Mouse (Mus musculus): ENCODE results near the gene Ccdc88c. TPM values are rescaled to one million over a fixed set of nuclear protein-coding genes. Genes with fewer than 3 reads are reported as not detected.

Gene Ccdc88c
- polyA plus RNA-seq, 1 experiment = 1.6 TPM

- H3K4me1 ChIP-seq (ENCODE audit: control insufficient read depth, insufficient read depth, low read length) = peaks cover 6% of the 10 kb centered on the region; the same call in 1 of the 2 replicates
- TF ChIP-seq POLR2A (IDR thresholded peaks at IDR 0.05; ENCODE audit: low read depth, low read length) (no peak), CTCF (IDR thresholded peaks at IDR 0.05; ENCODE audit: borderline replicate concordance, insufficient read depth, low read length) (no peak)
- no peak overlapping the region for H3K27ac ChIP-seq (ENCODE audit: insufficient read depth, low read length)
- no peak overlapping the region for H3K4me3 ChIP-seq (ENCODE audit: insufficient read depth, low read length)
Measured at GRCm38 (mm10) chr12:101026946-101027345, 1.9 kb downstream of the Ccdc88c start.

- H3K27ac ChIP-seq (ENCODE audit: insufficient read depth, low read length) = no peak overlapping the region
- peaks cover 6% of the 10 kb centered on the region; the same call in 1 of the 2 replicates for H3K4me1 ChIP-seq (ENCODE audit: control insufficient read depth, insufficient read depth, low read length)
- no peak overlapping the region for H3K4me3 ChIP-seq (ENCODE audit: insufficient read depth, low read length)
- TF ChIP-seq CTCF (IDR thresholded peaks at IDR 0.05; ENCODE audit: borderline replicate concordance, insufficient read depth, low read length) = no peak
- no peak for TF ChIP-seq POLR2A (IDR thresholded peaks at IDR 0.05; ENCODE audit: low read depth, low read length)
Measured at GRCm38 (mm10) chr12:101026518-101026917, 2.3 kb downstream of the Ccdc88c start.

GRCm38 (mm10) chr12:101026025-101026424 is 2.8 kb downstream of the Ccdc88c start:
- TF ChIP-seq CTCF (IDR thresholded peaks at IDR 0.05; ENCODE audit: borderline replicate concordance, insufficient read depth, low read length) = no peak
- TF ChIP-seq POLR2A (IDR thresholded peaks at IDR 0.05; ENCODE audit: low read depth, low read length) = no peak
- no peak overlapping the region for H3K4me3 ChIP-seq (ENCODE audit: insufficient read depth, low read length)
- H3K4me1 ChIP-seq (ENCODE audit: control insufficient read depth, insufficient read depth, low read length) = peaks cover 6% of the 10 kb centered on the region; the same call in 1 of the 2 replicates
- no peak overlapping the region for H3K27ac ChIP-seq (ENCODE audit: insufficient read depth, low read length)

GRCm38 (mm10) chr12:101025379-101025778 is 3.5 kb downstream of the Ccdc88c start:
- H3K27ac ChIP-seq (ENCODE audit: insufficient read depth, low read length) = no peak overlapping the region
- no peak overlapping the region for H3K4me3 ChIP-seq (ENCODE audit: insufficient read depth, low read length)
- peaks cover 6% of the 10 kb centered on the region; the same call in 1 of the 2 replicates for H3K4me1 ChIP-seq (ENCODE audit: control insufficient read depth, insufficient read depth, low read length)
- TF ChIP-seq CTCF (IDR thresholded peaks at IDR 0.05; ENCODE audit: borderline replicate concordance, insufficient read depth, low read length) = no peak
- TF ChIP-seq POLR2A (IDR thresholded peaks at IDR 0.05; ENCODE audit: low read depth, low read length) = no peak

- Histone ChIP-seq H3K4me1 (ENCODE audit: control insufficient read depth, insufficient read depth, low read length) (peaks cover 6% of the 10 kb centered on the region; the same call in 1 of the 2 replicates), H3K27ac (ENCODE audit: insufficient read depth, low read length) (no peak overlapping the region), H3K4me3 (ENCODE audit: insufficient read depth, low read length) (no peak overlapping the region)
- TF ChIP-seq POLR2A (IDR thresholded peaks at IDR 0.05; ENCODE audit: low read depth, low read length) = no peak
- no peak for TF ChIP-seq CTCF (IDR thresholded peaks at IDR 0.05; ENCODE audit: borderline replicate concordance, insufficient read depth, low read length)
Measured at GRCm38 (mm10) chr12:101024824-101025223, 4.0 kb downstream of the Ccdc88c start.

- H3K4me3 ChIP-seq (ENCODE audit: insufficient read depth, low read length) = no peak overlapping the region
- TF ChIP-seq POLR2A (IDR thresholded peaks at IDR 0.05; ENCODE audit: low read depth, low read length) = no peak
- TF ChIP-seq CTCF (IDR thresholded peaks at IDR 0.05; ENCODE audit: borderline replicate concordance, insufficient read depth, low read length) = no peak
- H3K4me1 ChIP-seq (ENCODE audit: control insufficient read depth, insufficient read depth, low read length) = peaks cover 8% of the 10 kb centered on the region
- no peak overlapping the region for H3K27ac ChIP-seq (ENCODE audit: insufficient read depth, low read length)
Measured at GRCm38 (mm10) chr12:101023143-101023542, 5.7 kb downstream of the Ccdc88c start.

GRCm38 (mm10) chr12:101022353-101022752 is 6.5 kb downstream of the Ccdc88c start:
- no peak overlapping the region for H3K4me3 ChIP-seq (ENCODE audit: insufficient read depth, low read length)
- H3K27ac ChIP-seq (ENCODE audit: insufficient read depth, low read length) = no peak overlapping the region
- no peak for TF ChIP-seq CTCF (IDR thresholded peaks at IDR 0.05; ENCODE audit: borderline replicate concordance, insufficient read depth, low read length)
- no peak for TF ChIP-seq POLR2A (IDR thresholded peaks at IDR 0.05; ENCODE audit: low read depth, low read length)
- H3K4me1 ChIP-seq (ENCODE audit: control insufficient read depth, insufficient read depth, low read length) = peaks cover 11% of the 10 kb centered on the region

GRCm38 (mm10) chr12:101021484-101022226 is 7.2 kb downstream of the Ccdc88c start:
- Histone ChIP-seq H3K4me1 (ENCODE audit: control insufficient read depth, insufficient read depth, low read length) (peaks cover 8% of the 10 kb centered on the region), H3K27ac (ENCODE audit: insufficient read depth, low read length) (no peak overlapping the region), H3K4me3 (ENCODE audit: insufficient read depth, low read length) (no peak overlapping the region)
- TF ChIP-seq CTCF (IDR thresholded peaks at IDR 0.05; ENCODE audit: borderline replicate concordance, insufficient read depth, low read length) (no peak), POLR2A (IDR thresholded peaks at IDR 0.05; ENCODE audit: low read depth, low read length) (no peak)

- Histone ChIP-seq H3K27ac (ENCODE audit: insufficient read depth, low read length) (no peak overlapping the region), H3K4me1 (ENCODE audit: control insufficient read depth, insufficient read depth, low read length) (peaks cover 8% of the 10 kb centered on the region), H3K4me3 (ENCODE audit: insufficient read depth, low read length) (no peak overlapping the region)
- TF ChIP-seq POLR2A (IDR thresholded peaks at IDR 0.05; ENCODE audit: low read depth, low read length) (no peak), CTCF (IDR thresholded peaks at IDR 0.05; ENCODE audit: borderline replicate concordance, insufficient read depth, low read length) (no peak)
Measured at GRCm38 (mm10) chr12:101020210-101021015, 8.4 kb downstream of the Ccdc88c start.

GRCm38 (mm10) chr12:101019443-101019842 is 9.4 kb downstream of the Ccdc88c start:
- no peak overlapping the region for H3K4me3 ChIP-seq (ENCODE audit: insufficient read depth, low read length)
- H3K27ac ChIP-seq (ENCODE audit: insufficient read depth, low read length) = no peak overlapping the region
- peaks cover 8% of the 10 kb centered on the region for H3K4me1 ChIP-seq (ENCODE audit: control insufficient read depth, insufficient read depth, low read length)
- no peak for TF ChIP-seq CTCF (IDR thresholded peaks at IDR 0.05; ENCODE audit: borderline replicate concordance, insufficient read depth, low read length)

All from embryonic fibroblast, embryonic 13.5 days (primary cell).